Comparison of ENCODE assay signal across 8 mouse cellular contexts in the genomic region with DNA sequence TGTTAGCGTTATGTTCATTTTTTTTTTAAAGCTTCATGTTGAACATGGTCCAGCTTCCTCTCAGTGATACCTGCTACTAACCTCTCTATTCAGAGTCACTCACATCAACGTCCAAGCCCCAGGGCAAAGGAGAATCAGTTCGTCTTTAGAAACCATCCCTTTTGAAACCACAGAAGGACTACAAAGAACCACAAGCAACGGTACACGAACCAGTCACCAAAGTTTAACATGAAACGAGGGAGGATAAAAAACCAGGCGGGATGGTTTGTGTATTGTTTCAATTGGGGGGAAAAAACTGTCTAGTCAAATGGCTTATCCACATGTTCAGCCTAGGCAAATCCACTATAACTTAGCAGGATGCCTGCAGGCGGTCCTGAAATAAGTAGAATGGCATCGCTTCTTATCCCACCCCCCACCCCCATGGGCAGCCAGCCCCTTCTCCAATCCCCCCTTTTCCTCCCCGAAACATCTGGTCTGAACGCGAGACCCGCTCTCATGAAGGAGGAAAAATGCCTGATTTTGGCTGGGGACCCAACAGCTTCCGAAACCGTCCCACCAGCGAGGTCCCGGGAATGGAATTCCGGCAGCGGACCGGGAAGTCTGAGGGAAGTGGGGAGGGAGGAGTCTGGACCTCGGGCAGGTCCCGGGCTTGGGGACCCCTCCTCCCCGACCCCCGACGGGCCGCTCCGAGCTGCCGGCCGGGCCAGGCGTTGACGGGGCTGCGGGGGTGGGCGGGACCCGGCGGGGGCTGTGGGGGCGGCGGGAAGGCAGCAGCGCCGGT. TPM values are rescaled to one million over a fixed set of nuclear protein-coding genes. Genes with fewer than 3 reads are reported as not detected.
A peak's percentile ranks its signal among the peaks of the same experiment; 100 is the strongest.
DNase-seq lines count a peak whose midpoint lies in the region; ATAC-seq and TF ChIP-seq lines count a peak whose summit lies in the region.

No protein-coding gene starts in this region.

- peak overlapping the region; percentile 78 for H3K9ac ChIP-seq in ES-E14 (ENCODE audit: insufficient read depth, low read depth, low read length, poor library complexity, severe bottlenecking)
- H3K9ac ChIP-seq in forebrain, embryonic 15.5 days (replicated peaks): peak overlapping the region; percentile 77
- H3K9ac ChIP-seq in intestine, embryonic 14.5 days (ENCODE audit: low read length): peak overlapping the region; percentile 82
- H3K9ac ChIP-seq in lung, postnatal 0 days (replicated peaks; ENCODE audit: low read depth): peak overlapping the region; percentile 81

- H3K36me3 ChIP-seq in ES-E14 (ENCODE audit: control insufficient read depth, insufficient read depth, low read length, poor library complexity, severe bottlenecking): no peaks in the 10 kb centered on the region
- H3K36me3 ChIP-seq in forebrain, embryonic 15.5 days: no peaks in the 10 kb centered on the region
- no peaks in the 10 kb centered on the region for H3K36me3 ChIP-seq in intestine, embryonic 14.5 days (ENCODE audit: control insufficient read depth, insufficient read depth, low read length)
- no peaks in the 10 kb centered on the region for H3K36me3 ChIP-seq in lung, postnatal 0 days (ENCODE audit: insufficient read depth, low read length)

- WGBS in forebrain, embryonic 15.5 days: 2% methylated on average over 33 of the region's 39 CpGs
- 2% methylated on average over 37 of the region's 39 CpGs for WGBS in intestine, embryonic 14.5 days
- WGBS in lung, postnatal 0 days: 2% methylated on average over 20 of the region's 39 CpGs

- H3K4me2 ChIP-seq in forebrain, embryonic 15.5 days (replicated peaks): peak overlapping the region; percentile 57
- H3K4me2 ChIP-seq in intestine, embryonic 14.5 days (ENCODE audit: low read length): peak overlapping the region; percentile 67
- H3K4me2 ChIP-seq in lung, postnatal 0 days (replicated peaks; ENCODE audit: low read depth, low read length): peak overlapping the region; percentile 88

- H3K27me3 ChIP-seq in forebrain, embryonic 15.5 days: 0 out of 2 replicates have a peak, but pooled peaks cover 3% of the 10 kb centered on the region
- H3K27me3 ChIP-seq in intestine, embryonic 14.5 days (replicated peaks; ENCODE audit: control insufficient read depth, insufficient read depth, low read length): no peaks in the 10 kb centered on the region
- no peaks in the 10 kb centered on the region for H3K27me3 ChIP-seq in lung, postnatal 0 days (replicated peaks; ENCODE audit: insufficient read depth, low read length)

- ATAC-seq in forebrain, embryonic 15.5 days (replicated peaks): no peak; the same call in 1 of the 2 replicates
- ATAC-seq in intestine, embryonic 14.5 days (replicated peaks; ENCODE audit: low FRiP score, low TSS enrichment, low read depth): peak; percentile 66
- ATAC-seq in lung, postnatal 0 days: peak; percentile 57

- in situ Hi-C loops in ES-E14 (cut with MboI; ENCODE audit: low sequenced_read_pairs in 2 of 2, unreplicated experiment in 2 of 2): no loop called here

- peak overlapping the region; percentile 77 to 88 for H3K4me3 ChIP-seq in ES-E14 (ENCODE audit: insufficient read depth in 1 of 2, low read depth in 1 of 2, low read length in 2 of 2, poor library complexity in 1 of 2, severe bottlenecking in 1 of 2)
- H3K4me3 ChIP-seq in forebrain, embryonic 15.5 days: peak overlapping the region; percentile 76
- H3K4me3 ChIP-seq in intestine, embryonic 14.5 days (ENCODE audit: low read depth, low read length): peak overlapping the region; percentile 74
- H3K4me3 ChIP-seq in lung, postnatal 0 days (ENCODE audit: low read depth, low read length): peak overlapping the region; percentile 94

- H3K4me1 ChIP-seq in ES-E14 (ENCODE audit: control insufficient read depth in 2 of 2, insufficient read depth in 2 of 2, low read length in 2 of 2, poor library complexity in 1 of 2): peaks cover 3% of the 10 kb centered on the region in 2 experiments; a peak in 2 of 4 replicates
- peaks cover 15% of the 10 kb centered on the region for H3K4me1 ChIP-seq in forebrain, embryonic 15.5 days
- H3K4me1 ChIP-seq in intestine, embryonic 14.5 days (replicated peaks; ENCODE audit: control insufficient read depth, insufficient read depth, low read length): peaks cover 8% of the 10 kb centered on the region
- 0 out of 2 replicates have a peak, but pooled peaks cover 3% of the 10 kb centered on the region for H3K4me1 ChIP-seq in lung, postnatal 0 days (ENCODE audit: insufficient read depth, low read depth, low read length)

- TF ChIP-seq CTCF in lung, postnatal 0 days (IDR thresholded peaks at IDR 0.05): no peak

- no peaks in the 10 kb centered on the region for H3K9me3 ChIP-seq in ES-E14 (ENCODE audit: control insufficient read depth, insufficient read depth, low read depth, low read length)
- H3K9me3 ChIP-seq in forebrain, embryonic 15.5 days: no peaks in the 10 kb centered on the region
- H3K9me3 ChIP-seq in intestine, embryonic 14.5 days (ENCODE audit: control insufficient read depth, low read length): no peaks in the 10 kb centered on the region
- no peaks in the 10 kb centered on the region for H3K9me3 ChIP-seq in lung, postnatal 0 days (ENCODE audit: low read length)

- peak; percentile 40 to 46 for DNase-seq in cerebellum, postnatal 14 days
- DNase-seq in cerebellum, adult 11 months: no peak
- DNase-seq in ES-E14 (ENCODE audit: low read depth, low spot score): no peak
- no peak for DNase-seq in intestine, embryonic 14.5 days (ENCODE audit: low spot score)
- peak; percentile 69 for DNase-seq in lung, postnatal 0 days (ENCODE audit: low spot score)
- DNase-seq in frontal cortex, postnatal 14 days (ENCODE audit: low spot score in 2 of 2): no peak
- DNase-seq in cerebellum, postnatal 25 days: no peak

- no peak for TF ChIP-seq EP300 in lung, postnatal 0 days (IDR thresholded peaks at IDR 0.05)

- no peak overlapping the region for H3K27ac ChIP-seq in ES-E14 (ENCODE audit: insufficient read depth, low read depth, low read length, poor library complexity, severe bottlenecking)
- H3K27ac ChIP-seq in forebrain, embryonic 15.5 days (replicated peaks): peak overlapping the region; percentile 82
- peak overlapping the region; percentile 89 for H3K27ac ChIP-seq in intestine, embryonic 14.5 days (ENCODE audit: low read depth)
- H3K27ac ChIP-seq in lung, postnatal 0 days (ENCODE audit: low read length): peak overlapping the region; percentile 90

TF ChIP-seq in ES-E14, 5 proteins besides CTCF, POLR2A, EP300 and RAD21:
- TF ChIP-seq ZC3H11A (IDR thresholded peaks at IDR 0.05; ENCODE audit: borderline replicate concordance, low read depth, low read length): no peak
- no peak for TF ChIP-seq MAFK (IDR thresholded peaks at IDR 0.05; ENCODE audit: insufficient read depth, low read depth, low read length)

RNA-seq across cellular contexts. Expression of a gene that starts 0.7 kb away (rescaled TPM):
- 13.4 and 16.8 TPM in 2 replicates for total RNA-seq in ES-E14 (2012; rRNA removed)
- 9.9 and 10.2 TPM in 2 replicates for polyA plus RNA-seq in forebrain, embryonic 15.5 days (2015; fragmentation: Nextera tagmentation; extraction: Ambion mirVana)
- polyA plus RNA-seq in intestine, embryonic 14.5 days (2014; fragmentation: Nextera tagmentation; extraction: Ambion mirVana): 15.9 and 19.5 TPM in 2 replicates
- 25.8 and 30.7 TPM in 2 replicates for polyA plus RNA-seq in lung, postnatal 0 days (2015; fragmentation: Nextera tagmentation; extraction: Ambion mirVana)

RNA-seq across cellular contexts. Expression of a gene that starts 23.1 kb away (rescaled TPM):
- total RNA-seq in ES-E14 (2012; rRNA removed): 436 and 550 TPM in 2 replicates
- polyA plus RNA-seq in forebrain, embryonic 15.5 days (2015; fragmentation: Nextera tagmentation; extraction: Ambion mirVana): 250 and 263 TPM in 2 replicates
- polyA plus RNA-seq in intestine, embryonic 14.5 days (2014; fragmentation: Nextera tagmentation; extraction: Ambion mirVana): 368 and 370 TPM in 2 replicates
- polyA plus RNA-seq in lung, postnatal 0 days (2015; fragmentation: Nextera tagmentation; extraction: Ambion mirVana): 669 and 693 TPM in 2 replicates

Comparison
In these comparisons a context has a peak if more than half of its experiments do, and no peak if none do; other contexts are left out.
1. DNase-seq: peak in cerebellum, postnatal 14 days (2 of 2) and lung, postnatal 0 days (single experiment); none in cerebellum, adult 11 months (single experiment), ES-E14 (single experiment), intestine, embryonic 14.5 days (single experiment), frontal cortex, postnatal 14 days (0 of 2) and cerebellum, postnatal 25 days (0 of 2).
2. Peak in every context shown above with its lines, with median percentiles within 50 percentile points of each other: H3K4me3 ChIP-seq, H3K9ac ChIP-seq and H3K4me2 ChIP-seq.